Mouse (Mus musculus): ENCODE results near the gene Crmp1. TPM values are rescaled to one million over a fixed set of nuclear protein-coding genes. Genes with fewer than 3 reads are reported as not detected.

Crmp1 gene
- polyA plus RNA-seq, 1 experiment from 2014 or later: 49.5 TPM

- Histone ChIP-seq H3K9ac (no peak overlapping the region), H3K4me3 (peak overlapping the region; percentile 41), H3K9me3 (no peaks in the 10 kb centered on the region), H3K4me2 (replicated peaks) (peak overlapping the region; percentile 79), H3K27ac (no peak overlapping the region), H3K4me1 (peaks cover 21% of the 10 kb centered on the region), H3K36me3 (no peaks in the 10 kb centered on the region), H3K27me3 (peaks cover 74% of the 10 kb centered on the region)
- no peak for ATAC-seq (ENCODE audit: insufficient number of reproducible peaks, insufficient read depth, low FRiP score, low TSS enrichment)
- 12% methylated on average over 9 of the region's 9 CpGs for WGBS
Observed at GRCm38 (mm10) chr5:37241224-37241623, 516 bp upstream of the Crmp1 start.

GRCm38 (mm10) chr5:37242360-37243168 is 824 bp downstream of the Crmp1 start:
- Histone ChIP-seq H3K27ac (no peak overlapping the region), H3K9me3 (no peaks in the 10 kb centered on the region), H3K4me3 (peak overlapping the region; percentile 41), H3K36me3 (no peaks in the 10 kb centered on the region), H3K9ac (peak overlapping the region; percentile 25; the same call in 1 of the 2 replicates), H3K4me2 (replicated peaks) (peak overlapping the region; percentile 79), H3K27me3 (peaks cover 82% of the 10 kb centered on the region), H3K4me1 (peaks cover 27% of the 10 kb centered on the region)
- WGBS: 9% methylated on average over 44 of the region's 44 CpGs
- ATAC-seq (ENCODE audit: insufficient number of reproducible peaks, insufficient read depth, low FRiP score, low TSS enrichment): no peak

DNA sequence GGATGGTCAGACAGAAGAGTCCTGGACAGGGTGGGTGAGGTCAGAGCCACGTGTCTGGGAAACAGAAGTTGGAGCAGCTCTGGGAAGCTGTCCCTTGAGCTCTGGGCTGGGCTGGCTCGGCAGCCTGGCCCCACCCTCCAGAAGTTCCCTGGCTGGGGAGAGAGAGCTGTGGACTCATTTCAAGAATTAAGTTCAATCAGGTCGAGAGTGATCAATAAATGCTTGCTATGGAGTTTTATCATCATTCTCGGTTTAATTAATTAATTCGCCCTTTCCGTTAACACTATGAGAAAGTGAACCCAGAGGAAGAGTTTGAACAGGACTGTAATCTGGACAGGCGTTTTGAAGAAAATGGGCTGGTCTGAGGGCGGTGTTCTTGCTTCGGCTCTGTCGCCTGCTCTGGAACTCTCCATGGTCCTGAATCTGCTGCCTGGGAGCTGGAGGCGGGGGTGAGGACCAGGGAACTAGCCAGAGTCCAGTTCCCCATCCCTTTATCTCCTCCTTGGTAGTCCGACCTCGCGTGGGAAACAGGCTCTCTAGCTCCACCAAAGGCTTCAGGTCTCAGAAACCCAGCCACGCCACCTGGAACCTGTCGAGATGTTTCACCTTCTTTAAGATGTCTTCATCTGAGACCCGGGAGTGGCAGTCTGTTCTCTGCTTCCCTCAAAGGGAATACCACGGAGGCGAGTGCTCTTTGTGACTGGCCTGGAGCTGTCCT is 1.6 kb downstream of the Crmp1 start:
- ATAC-seq (ENCODE audit: insufficient number of reproducible peaks, insufficient read depth, low FRiP score, low TSS enrichment): no peak
- Histone ChIP-seq H3K4me1 (peaks cover 27% of the 10 kb centered on the region), H3K27ac (no peak overlapping the region), H3K27me3 (peaks cover 79% of the 10 kb centered on the region), H3K9me3 (no peaks in the 10 kb centered on the region), H3K4me2 (replicated peaks) (0 out of 2 replicates have a peak overlapping the region, but pooled peaks have one; percentile 92), H3K4me3 (no peak overlapping the region), H3K36me3 (no peaks in the 10 kb centered on the region), H3K9ac (no peak overlapping the region)
- 2% methylated on average over 19 of the region's 19 CpGs for WGBS

DNA sequence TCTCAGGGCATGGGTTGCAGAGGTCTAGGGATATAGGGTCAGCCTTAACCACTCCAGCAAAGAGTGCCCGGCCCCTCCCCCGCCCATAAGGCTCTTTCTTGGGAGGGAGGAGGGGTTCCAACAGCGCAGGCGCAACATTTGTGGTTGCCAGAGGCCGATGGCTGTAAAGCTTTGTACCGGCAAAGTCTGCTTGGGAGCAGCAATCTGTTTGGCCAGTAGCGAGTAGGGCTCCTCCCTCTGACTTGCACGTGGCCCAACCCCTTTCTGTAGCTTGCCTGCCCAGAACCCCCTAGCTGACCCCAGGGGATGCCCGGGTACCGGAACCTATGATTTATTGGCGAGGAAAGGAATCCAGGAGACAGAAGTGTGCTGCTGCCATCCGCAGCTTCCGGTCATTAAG is 2.4 kb downstream of the Crmp1 start:
- peaks cover 79% of the 10 kb centered on the region for H3K27me3 ChIP-seq
- peak overlapping the region; percentile 92; the same call in 1 of the 2 replicates for H3K4me2 ChIP-seq (replicated peaks)
- H3K9me3 ChIP-seq: no peaks in the 10 kb centered on the region
- H3K27ac ChIP-seq: no peak overlapping the region
- ATAC-seq (ENCODE audit: insufficient number of reproducible peaks, insufficient read depth, low FRiP score, low TSS enrichment): no peak
- H3K4me1 ChIP-seq: peaks cover 27% of the 10 kb centered on the region
- H3K36me3 ChIP-seq: no peaks in the 10 kb centered on the region
- 2% methylated on average over 13 of the region's 13 CpGs for WGBS
- H3K4me3 ChIP-seq: 0 out of 2 replicates have a peak overlapping the region, but pooled peaks have one; percentile 9
- no peak overlapping the region for H3K9ac ChIP-seq

DNA sequence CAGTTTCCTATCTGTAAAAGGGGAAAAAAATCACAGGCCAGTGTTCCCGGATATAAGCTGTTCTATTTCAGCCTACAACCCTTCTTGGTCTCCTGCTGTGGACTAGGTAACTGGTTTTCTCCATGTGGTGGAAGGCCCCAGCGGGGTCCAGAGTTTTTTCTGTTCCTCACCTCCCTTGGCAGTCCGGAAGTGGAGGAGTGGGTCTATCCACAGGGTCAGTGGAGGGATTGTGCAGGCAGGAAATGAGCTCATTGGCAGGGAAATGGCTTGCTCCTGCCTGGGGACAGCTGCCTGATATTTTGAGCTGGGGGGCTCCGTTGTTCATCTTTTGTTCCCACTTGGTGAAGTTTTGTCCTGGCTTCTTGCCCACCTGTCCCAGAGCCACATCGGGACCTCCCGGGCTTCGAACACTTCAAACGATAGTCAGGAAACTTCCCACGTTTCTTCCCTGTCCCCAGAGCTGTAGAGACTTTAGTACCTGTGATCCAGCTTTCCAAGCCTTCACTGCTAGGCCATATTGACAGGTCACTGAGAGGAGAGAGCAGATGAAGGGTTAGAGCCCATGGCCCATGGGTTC is 3.0 kb downstream of the Crmp1 start:
- no peak for ATAC-seq (ENCODE audit: insufficient number of reproducible peaks, insufficient read depth, low FRiP score, low TSS enrichment)
- H3K27me3 ChIP-seq: peaks cover 75% of the 10 kb centered on the region
- H3K4me1 ChIP-seq: peaks cover 27% of the 10 kb centered on the region
- H3K36me3 ChIP-seq: no peaks in the 10 kb centered on the region
- no peaks in the 10 kb centered on the region for H3K9me3 ChIP-seq
- WGBS: 35% methylated on average over 9 of the region's 9 CpGs
- H3K4me3 ChIP-seq: peak overlapping the region; percentile 58; the same call in 1 of the 2 replicates
- no peak overlapping the region; the same call in 1 of the 2 replicates for H3K9ac ChIP-seq
- 0 out of 2 replicates have a peak overlapping the region, but pooled peaks have one; percentile 36 for H3K27ac ChIP-seq
- H3K4me2 ChIP-seq (replicated peaks): peak overlapping the region; percentile 92

GRCm38 (mm10) chr5:37245651-37246050 is 3.9 kb downstream of the Crmp1 start:
- Histone ChIP-seq H3K27ac (peak overlapping the region; percentile 69), H3K4me3 (peak overlapping the region; percentile 58), H3K4me2 (replicated peaks) (peak overlapping the region; percentile 92), H3K36me3 (no peaks in the 10 kb centered on the region), H3K4me1 (peaks cover 27% of the 10 kb centered on the region), H3K9me3 (no peaks in the 10 kb centered on the region), H3K9ac (peak overlapping the region; percentile 54), H3K27me3 (peaks cover 66% of the 10 kb centered on the region)
- under 1% methylated on average over 28 of the region's 42 CpGs for WGBS
- ATAC-seq (ENCODE audit: insufficient number of reproducible peaks, insufficient read depth, low FRiP score, low TSS enrichment): 0 out of 2 replicates have a peak, but pooled peaks have one; percentile 11

GRCm38 (mm10) chr5:37246138-37246910 is 4.6 kb downstream of the Crmp1 start:
- WGBS: 2% methylated on average over 36 of the region's 37 CpGs
- peak overlapping the region; percentile 69 for H3K27ac ChIP-seq
- no peaks in the 10 kb centered on the region for H3K36me3 ChIP-seq
- ATAC-seq (ENCODE audit: insufficient number of reproducible peaks, insufficient read depth, low FRiP score, low TSS enrichment): 0 out of 2 replicates have a peak, but pooled peaks have one; percentile 19
- peak overlapping the region; percentile 58 for H3K4me3 ChIP-seq
- H3K4me2 ChIP-seq (replicated peaks): peak overlapping the region; percentile 92
- H3K9me3 ChIP-seq: no peaks in the 10 kb centered on the region
- peaks cover 27% of the 10 kb centered on the region for H3K4me1 ChIP-seq
- H3K9ac ChIP-seq: peak overlapping the region; percentile 54
- peaks cover 59% of the 10 kb centered on the region for H3K27me3 ChIP-seq

DNA sequence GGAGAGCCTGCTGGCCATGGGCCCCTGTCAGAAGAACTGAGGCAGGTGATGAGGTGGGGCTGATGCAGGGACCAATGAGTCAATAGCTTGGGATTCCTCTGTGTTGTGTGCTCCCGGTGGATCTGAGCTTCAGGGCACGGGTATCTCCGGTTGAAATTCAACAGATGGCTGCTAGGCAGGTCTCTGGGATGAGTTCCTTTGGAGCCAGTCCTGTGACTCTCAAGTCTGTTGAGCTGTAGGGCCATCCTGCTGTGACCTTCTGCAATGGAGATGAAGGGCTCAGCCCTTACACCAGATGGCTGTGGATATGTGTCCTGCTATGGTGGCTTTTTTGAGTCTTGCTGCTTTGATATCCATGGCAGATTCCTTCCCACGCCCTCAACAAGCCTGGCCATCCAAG is 5.7 kb downstream of the Crmp1 start:
- WGBS: 64% methylated on average over 4 of the region's 4 CpGs
- Histone ChIP-seq H3K4me3 (peak overlapping the region; percentile 58; the same call in 1 of the 2 replicates), H3K36me3 (no peaks in the 10 kb centered on the region), H3K4me1 (peaks cover 16% of the 10 kb centered on the region), H3K27me3 (peaks cover 48% of the 10 kb centered on the region), H3K9ac (no peak overlapping the region), H3K9me3 (no peaks in the 10 kb centered on the region), H3K4me2 (replicated peaks) (peak overlapping the region; percentile 92), H3K27ac (no peak overlapping the region)
- no peak for ATAC-seq (ENCODE audit: insufficient number of reproducible peaks, insufficient read depth, low FRiP score, low TSS enrichment)

GRCm38 (mm10) chr5:37248870-37249269 is 7.1 kb downstream of the Crmp1 start:
- H3K4me1 ChIP-seq: peaks cover 15% of the 10 kb centered on the region; the same call in 1 of the 2 replicates
- H3K27ac ChIP-seq: no peak overlapping the region
- 78% methylated on average over 3 of the region's 3 CpGs for WGBS
- H3K27me3 ChIP-seq: peaks cover 35% of the 10 kb centered on the region
- ATAC-seq (ENCODE audit: insufficient number of reproducible peaks, insufficient read depth, low FRiP score, low TSS enrichment): no peak
- no peak overlapping the region for H3K9ac ChIP-seq
- H3K36me3 ChIP-seq: no peaks in the 10 kb centered on the region
- H3K4me2 ChIP-seq (replicated peaks): no peak overlapping the region
- no peak overlapping the region for H3K4me3 ChIP-seq
- no peaks in the 10 kb centered on the region for H3K9me3 ChIP-seq

GRCm38 (mm10) chr5:37251596-37251995 is 9.9 kb downstream of the Crmp1 start:
- ATAC-seq (ENCODE audit: insufficient number of reproducible peaks, insufficient read depth, low FRiP score, low TSS enrichment): no peak

More at GRCm38 (mm10) chr5:37251596-37251995, 9.9 kb downstream of the Crmp1 start:
- no peak overlapping the region for H3K27ac ChIP-seq
- no peak overlapping the region for H3K4me2 ChIP-seq (replicated peaks)
- H3K9me3 ChIP-seq: no peaks in the 10 kb centered on the region
- no peak overlapping the region for H3K9ac ChIP-seq
- H3K27me3 ChIP-seq: peaks cover 7% of the 10 kb centered on the region
- peaks cover 2% of the 10 kb centered on the region; the same call in 1 of the 2 replicates for H3K4me1 ChIP-seq
- no peak overlapping the region for H3K4me3 ChIP-seq
- 70% methylated on average over 3 of the region's 3 CpGs for WGBS
- no peaks in the 10 kb centered on the region for H3K36me3 ChIP-seq
